ENCODE assay signal across 9 mouse cellular contexts in genomic region chr4:63409317-63409907, GRCm38 (mm10). TPM values are rescaled to one million over a fixed set of nuclear protein-coding genes. Genes with fewer than 3 reads are reported as not detected.
DNase-seq lines count a peak whose midpoint lies in the region; ATAC-seq and TF ChIP-seq lines count a peak whose summit lies in the region.
"Had no signal": no experiment of that assay in that cellular context is flagged by ENCODE, and none has a peak within 500 bp of the region (broad histone marks: within the 10 kb centered on the region; RNA-seq: fewer than 3 reads in every experiment).

No protein-coding gene starts in this region.

- DNase-seq in kidney, adult 2 months: no peak
- no peak for DNase-seq in kidney, adult 9 months
- no peak for DNase-seq in liver, embryonic 11.5 days (ENCODE audit: low spot score)
- no peak for DNase-seq in layer of hippocampus, adult 11-12 months (ENCODE audit: low spot score)
- no peak for DNase-seq in left cerebral cortex, postnatal 4 days

- H3K4me3 ChIP-seq in kidney, adult 2 months (ENCODE audit: insufficient read depth, low read depth, low read length): peak overlapping the region; percentile 65
- H3K4me3 ChIP-seq in cortical plate, adult 2 months (ENCODE audit: insufficient read depth, low read length): peak overlapping the region; percentile 52
- peak overlapping the region; percentile 73 for H3K4me3 ChIP-seq in heart, embryonic 15.5 days
- H3K4me3 ChIP-seq in liver, embryonic 11.5 days (ENCODE audit: low read depth, low read length): peak overlapping the region; percentile 63
- peak overlapping the region; percentile 56 for H3K4me3 ChIP-seq in neural tube, embryonic 12.5 days

- no peak overlapping the region for H3K27ac ChIP-seq in kidney, adult 2 months (ENCODE audit: insufficient read depth, low read depth, low read length)
- no peak overlapping the region for H3K27ac ChIP-seq in cortical plate, adult 2 months (ENCODE audit: insufficient read depth, low read length)
- peak overlapping the region; percentile 33 for H3K27ac ChIP-seq in heart, embryonic 15.5 days
- H3K27ac ChIP-seq in liver, embryonic 11.5 days (ENCODE audit: low read depth, low read length): no peak overlapping the region
- H3K27ac ChIP-seq in neural tube, embryonic 12.5 days: no peak overlapping the region

- no peak for ATAC-seq in heart, embryonic 15.5 days (replicated peaks; ENCODE audit: insufficient number of reproducible peaks, insufficient read depth, low FRiP score, low read depth)
- ATAC-seq in liver, embryonic 11.5 days (replicated peaks; ENCODE audit: low FRiP score): no peak
- no peak for ATAC-seq in neural tube, embryonic 12.5 days (ENCODE audit: low FRiP score, low read depth)

- H3K4me1 ChIP-seq in kidney, adult 2 months (ENCODE audit: control insufficient read depth, insufficient read depth, low read length): no peaks in the 10 kb centered on the region
- no peaks in the 10 kb centered on the region for H3K4me1 ChIP-seq in cortical plate, adult 2 months (ENCODE audit: control insufficient read depth, insufficient read depth, low read length)
- H3K4me1 ChIP-seq in heart, embryonic 15.5 days (replicated peaks): peaks cover 41% of the 10 kb centered on the region
- peaks cover 25% of the 10 kb centered on the region for H3K4me1 ChIP-seq in liver, embryonic 11.5 days (replicated peaks; ENCODE audit: control insufficient read depth, insufficient read depth, low read length)
- peaks cover 36% of the 10 kb centered on the region for H3K4me1 ChIP-seq in neural tube, embryonic 12.5 days

- H3K36me3 ChIP-seq in kidney, adult 2 months (ENCODE audit: control insufficient read depth, insufficient read depth, low read length): no peaks in the 10 kb centered on the region
- H3K36me3 ChIP-seq in heart, embryonic 15.5 days: no peaks in the 10 kb centered on the region
- H3K36me3 ChIP-seq in liver, embryonic 11.5 days (ENCODE audit: control insufficient read depth, insufficient read depth, low read length): no peaks in the 10 kb centered on the region
- H3K36me3 ChIP-seq in neural tube, embryonic 12.5 days: no peaks in the 10 kb centered on the region
- H3K36me3 ChIP-seq: G1E had no signal

- no peaks in the 10 kb centered on the region for H3K27me3 ChIP-seq in kidney, adult 2 months (replicated peaks; ENCODE audit: control insufficient read depth, insufficient read depth, low read length)
- H3K27me3 ChIP-seq in heart, embryonic 15.5 days: no peaks in the 10 kb centered on the region
- H3K27me3 ChIP-seq in liver, embryonic 11.5 days (replicated peaks; ENCODE audit: control insufficient read depth, insufficient read depth, low read length): no peaks in the 10 kb centered on the region; the same call in none of the 2 replicates
- H3K27me3 ChIP-seq in neural tube, embryonic 12.5 days (replicated peaks): no peaks in the 10 kb centered on the region

- WGBS in kidney, adult 2 months: 4% methylated on average over 18 of the region's 18 CpGs
- WGBS in heart, embryonic 15.5 days: 4% methylated on average over 18 of the region's 18 CpGs
- 8% methylated on average over 18 of the region's 18 CpGs for WGBS in liver, embryonic 11.5 days
- WGBS in neural tube, embryonic 12.5 days: 5% methylated on average over 18 of the region's 18 CpGs

- H3K4me2 ChIP-seq in heart, embryonic 15.5 days: peak overlapping the region; percentile 100
- peak overlapping the region; percentile 99 for H3K4me2 ChIP-seq in liver, embryonic 11.5 days
- H3K4me2 ChIP-seq in neural tube, embryonic 12.5 days (replicated peaks): peak overlapping the region; percentile 94

- no peaks in the 10 kb centered on the region for H3K9me3 ChIP-seq in heart, embryonic 15.5 days (replicated peaks)
- H3K9me3 ChIP-seq in liver, embryonic 11.5 days (ENCODE audit: control insufficient read depth, low read length): no peaks in the 10 kb centered on the region
- H3K9me3 ChIP-seq in neural tube, embryonic 12.5 days: no peaks in the 10 kb centered on the region

- no peak for TF ChIP-seq POLR2A in kidney, adult 2 months (IDR thresholded peaks at IDR 0.05; ENCODE audit: low read depth, low read length)
- no peak for TF ChIP-seq POLR2A in cortical plate, adult 2 months (IDR thresholded peaks at IDR 0.05; ENCODE audit: extremely low read depth, insufficient read depth, low read length)

- intact Hi-C loops in left cerebral cortex, postnatal 4 days (cut with DNase I): no loop called here

- peak overlapping the region; percentile 55 for H3K9ac ChIP-seq in heart, embryonic 15.5 days
- peak overlapping the region; percentile 57 for H3K9ac ChIP-seq in liver, embryonic 11.5 days (ENCODE audit: low read depth, low read length)
- peak overlapping the region; percentile 54; the same call in 1 of the 2 replicates for H3K9ac ChIP-seq in neural tube, embryonic 12.5 days

- TF ChIP-seq CTCF in kidney, adult 2 months (conservative IDR thresholded peaks at IDR 0.05; ENCODE audit: insufficient read depth, insufficient read length, low read depth, low read length): no peak
- no peak for TF ChIP-seq CTCF in cortical plate, adult 2 months (IDR thresholded peaks at IDR 0.05; ENCODE audit: extremely low read depth, insufficient read depth, low read length)

RNA-seq across cellular contexts. Expression of gene Akna, which starts 6.3 kb away (rescaled TPM):
- 2.2 and 5.8 TPM in 2 replicates for polyA plus RNA-seq in kidney, adult 2 months (2012; rRNA removed)
- 1.8 and 2.0 TPM in 2 replicates for polyA plus RNA-seq in cortical plate, adult 2 months (2012; rRNA removed)
- polyA plus RNA-seq in heart, embryonic 15.5 days (2015; fragmentation: Nextera tagmentation; extraction: Ambion mirVana): 2.3 and 6.1 TPM in 2 replicates
- polyA plus RNA-seq in liver, embryonic 11.5 days (2014; fragmentation: Nextera tagmentation; extraction: Ambion mirVana): 8.8 and 8.9 TPM in 2 replicates
- polyA plus RNA-seq in neural tube, embryonic 12.5 days (2016; fragmentation: Nextera tagmentation; extraction: Ambion mirVana): 7.3 and 7.5 TPM in 2 replicates
- 1 to 10 TPM; 6.1 to 6.9 TPM for total RNA-seq in left cerebral cortex, postnatal 4 days (2021)

RNA-seq across cellular contexts. Expression of gene Orm2, which starts 47.2 kb away (rescaled TPM):
- polyA plus RNA-seq in kidney, adult 2 months (2012; rRNA removed): 0.16 TPM in 1 of 2 replicates, not detected in the other
- not detected in 2 replicates for polyA plus RNA-seq in cortical plate, adult 2 months (2012; rRNA removed)
- not detected in 2 replicates for polyA plus RNA-seq in heart, embryonic 15.5 days (2015; fragmentation: Nextera tagmentation; extraction: Ambion mirVana)
- polyA plus RNA-seq in liver, embryonic 11.5 days (2014; fragmentation: Nextera tagmentation; extraction: Ambion mirVana): not detected in 2 replicates
- polyA plus RNA-seq in neural tube, embryonic 12.5 days (2016; fragmentation: Nextera tagmentation; extraction: Ambion mirVana): not detected in 2 replicates
- total RNA-seq in left cerebral cortex, postnatal 4 days (2021): not detected
- total RNA-seq: G1E had no signal
- polyA plus RNA-seq: G1E had no signal

RNA-seq across cellular contexts. Expression of gene Orm3, which starts 53.5 kb away (rescaled TPM):
- 0.14 and 0.38 TPM in 2 replicates for polyA plus RNA-seq in kidney, adult 2 months (2012; rRNA removed)
- polyA plus RNA-seq in cortical plate, adult 2 months (2012; rRNA removed): not detected in 2 replicates
- not detected in 2 replicates for polyA plus RNA-seq in heart, embryonic 15.5 days (2015; fragmentation: Nextera tagmentation; extraction: Ambion mirVana)
- polyA plus RNA-seq in liver, embryonic 11.5 days (2014; fragmentation: Nextera tagmentation; extraction: Ambion mirVana): not detected in 2 replicates
- not detected in 2 replicates for polyA plus RNA-seq in neural tube, embryonic 12.5 days (2016; fragmentation: Nextera tagmentation; extraction: Ambion mirVana)
- not detected for total RNA-seq in left cerebral cortex, postnatal 4 days (2021)
- total RNA-seq: G1E had no signal
- polyA plus RNA-seq: G1E had no signal
